Mouse (Mus musculus) urinary bladder, postnatal 25 days (tissue): ENCODE measurements at regions not wholly inside any gene's neighbourhood (a gene's known extent, or its start where the extent isn't known, plus 50 kb on each side); places are given as distances from the start of the nearest gene placed in this dataset.

Experiments
- DNase-seq: peaks from one replicate; pipeline ENCODE4 v3.0.0; 2022; ENCODE audit warnings: low spot score

DNA sequence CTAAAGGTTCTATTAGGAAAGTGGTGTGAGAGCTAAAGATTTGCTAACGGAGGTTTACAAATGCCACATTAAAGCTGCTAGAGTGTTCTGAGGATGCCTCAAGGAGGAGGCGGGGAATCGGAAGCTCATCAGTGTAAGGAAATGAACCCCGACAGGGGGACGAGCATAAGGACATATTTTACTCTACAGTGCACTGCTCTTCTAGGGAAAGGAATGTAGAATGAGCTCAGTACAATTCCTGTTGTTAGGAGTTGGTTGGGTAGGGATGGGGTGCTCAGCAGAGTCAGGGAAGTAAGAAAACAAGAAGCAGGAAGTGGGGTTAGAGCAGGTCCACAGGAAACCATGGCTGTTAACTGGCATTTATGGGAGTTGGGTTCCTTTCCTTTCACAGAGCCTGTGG lies 54.6 kb downstream of the Mex3b start:
- no peak for DNase-seq

DNA sequence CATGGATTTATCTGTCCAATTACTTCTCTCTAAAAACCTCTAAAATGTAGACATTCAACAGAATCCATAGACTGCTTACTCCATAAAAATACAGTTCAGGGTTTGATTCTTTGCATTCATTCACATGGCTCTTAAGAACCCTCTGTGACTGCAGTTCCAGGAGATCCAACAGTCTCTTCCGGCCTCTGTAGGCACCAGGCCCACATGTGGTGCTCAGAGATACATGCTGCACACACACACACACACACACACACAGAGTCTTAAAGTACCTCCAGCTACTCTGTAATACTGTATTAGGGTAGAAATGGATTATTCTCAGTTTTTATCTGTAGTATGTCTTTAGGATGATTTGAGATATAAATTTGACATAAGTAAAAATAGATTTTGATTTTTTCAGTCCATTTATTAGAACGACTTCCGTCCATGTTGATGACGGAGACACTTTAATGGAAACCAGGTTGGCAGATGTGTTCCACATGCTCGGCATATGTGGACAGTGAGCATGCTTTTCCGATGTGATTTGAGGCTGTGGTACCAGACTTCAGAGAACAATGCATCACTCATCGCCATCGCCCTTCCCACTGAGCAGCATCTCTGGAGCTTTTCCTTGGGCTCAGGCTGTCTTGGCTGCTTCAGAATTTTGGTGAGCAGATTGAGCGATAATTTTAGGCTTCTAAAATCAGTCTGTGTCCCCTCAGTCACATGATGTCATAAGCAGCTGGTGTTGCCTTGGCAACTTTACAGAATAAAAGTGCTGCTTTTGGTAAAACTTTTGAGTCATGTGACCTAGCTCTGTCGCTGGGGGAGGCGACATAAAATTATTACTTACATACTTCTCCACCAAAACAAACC lies 56.3 kb downstream of the Mex3b start:
- DNase-seq, result no peak

DNA sequence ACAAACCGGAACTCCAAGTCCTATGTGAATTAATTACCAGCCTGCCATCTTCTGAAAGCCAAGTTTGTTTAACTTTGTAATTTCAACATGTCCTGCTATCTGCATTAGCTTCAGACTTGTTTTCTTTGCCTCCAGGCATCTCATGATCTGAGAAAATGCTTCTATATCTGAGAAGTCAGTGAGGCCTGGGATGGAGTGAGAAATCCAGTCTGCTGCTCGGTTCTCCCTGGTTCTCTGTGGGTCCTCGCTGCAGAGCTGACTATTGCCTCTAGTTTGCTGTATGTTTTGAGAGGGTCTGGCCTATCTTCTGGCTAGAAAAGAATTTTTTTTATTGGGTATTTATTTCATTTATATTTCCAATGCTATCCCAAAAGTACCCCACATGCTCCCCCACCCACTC lies 57.0 kb downstream of the Mex3b start:
- no peak for DNase-seq

DNA sequence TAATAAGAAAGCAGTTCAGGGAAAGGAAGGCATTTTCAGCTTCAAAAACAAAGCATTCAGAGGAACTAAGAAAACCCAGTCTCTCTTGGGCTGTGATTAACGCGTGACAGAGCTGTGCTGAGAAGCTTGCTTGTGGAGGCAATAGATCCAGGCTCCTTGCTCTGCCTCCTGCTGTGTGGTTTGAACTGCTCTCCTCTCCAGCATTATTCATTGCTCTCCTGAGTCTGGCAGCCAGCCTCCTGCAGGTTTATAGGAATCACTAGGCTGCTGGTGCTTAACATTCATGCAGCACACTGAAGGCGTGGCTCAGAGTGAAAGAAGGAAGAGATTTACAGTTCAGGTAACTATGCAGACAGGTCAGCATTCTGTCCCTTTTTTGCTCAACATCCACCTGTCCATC lies 71.2 kb downstream of the Mex3b start:
- DNase-seq, result no peak

DNA sequence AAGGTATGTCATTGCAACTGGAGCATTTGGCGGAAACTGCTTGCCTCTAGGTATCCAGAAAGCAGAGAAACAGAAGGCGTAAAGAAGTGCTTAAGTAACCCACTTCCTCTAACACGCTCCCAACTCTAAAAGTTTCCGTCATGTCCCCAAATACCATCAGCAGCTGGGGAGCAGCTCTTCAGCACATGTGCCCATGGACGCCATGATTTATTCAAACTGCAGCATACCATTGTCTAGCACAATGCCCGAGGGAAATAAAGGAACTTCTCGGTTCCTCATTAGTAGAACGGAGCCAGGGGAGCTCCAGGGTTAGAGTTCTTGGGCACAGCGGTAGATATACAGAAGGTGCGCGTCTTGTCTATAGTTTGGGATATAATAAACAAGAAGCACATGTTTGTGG lies 72.4 kb downstream of the Mex3b start:
- DNase-seq, result no peak

DNA sequence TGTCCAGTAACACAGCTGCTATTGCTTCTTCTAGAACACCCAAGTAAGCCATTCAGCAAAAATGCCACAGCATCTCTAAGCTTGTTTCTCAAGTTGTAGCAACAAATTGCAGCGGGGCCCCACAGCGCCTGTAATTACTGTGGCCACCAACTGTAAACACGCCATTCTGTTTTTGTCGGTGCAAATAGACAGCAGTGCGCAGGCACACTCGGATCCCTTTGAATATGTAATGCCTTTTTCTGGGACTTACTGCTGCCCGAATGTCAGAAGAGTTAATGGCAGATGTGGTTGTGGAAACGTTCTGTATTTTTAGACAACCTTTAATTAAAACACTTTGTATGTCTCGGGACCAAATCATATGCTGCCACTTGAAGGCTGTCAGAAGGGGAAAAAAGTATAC lies 76.2 kb downstream of the Mex3b start:
- DNase-seq, result no peak

DNA sequence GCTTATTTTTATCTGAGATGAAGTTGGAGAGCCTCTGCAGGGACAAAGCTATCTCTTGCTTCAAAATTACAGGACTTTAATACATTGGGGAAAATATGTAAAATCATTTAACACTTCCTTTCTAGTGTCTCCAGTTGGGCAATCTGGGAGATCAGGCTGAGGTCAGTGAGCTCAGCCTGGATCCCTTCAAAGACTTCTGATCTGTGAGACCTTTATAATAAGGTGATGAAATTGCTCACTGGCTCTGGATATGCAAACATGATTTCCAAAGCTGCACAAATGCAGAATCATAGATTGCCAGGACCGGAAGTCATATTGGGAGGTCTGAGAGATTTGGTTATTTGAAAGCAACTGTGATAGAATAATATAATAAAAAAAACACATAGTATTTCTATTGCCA lies 76.7 kb downstream of the Mex3b start:
- DNase-seq, result no peak

DNA sequence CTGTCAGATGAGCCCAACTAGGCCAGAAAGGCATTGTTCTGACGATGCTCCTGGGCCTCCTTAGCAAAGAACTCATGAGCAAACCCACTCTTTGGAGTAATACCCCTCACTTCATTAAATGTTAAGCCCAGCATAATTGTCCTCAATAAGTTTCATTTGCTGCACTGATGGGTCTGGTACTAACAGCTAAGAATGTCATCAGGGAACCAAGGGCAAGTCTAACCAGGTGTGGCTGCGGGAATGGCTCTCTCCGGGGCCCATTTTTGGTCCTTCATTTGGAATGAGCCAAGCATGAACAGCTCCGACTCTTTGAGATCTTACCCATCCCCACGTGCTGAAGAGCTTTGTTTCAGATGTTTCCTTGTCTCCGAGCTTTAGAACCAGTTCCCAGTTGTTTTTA lies 82.2 kb downstream of the Mex3b start:
- DNase-seq, result no peak

DNA sequence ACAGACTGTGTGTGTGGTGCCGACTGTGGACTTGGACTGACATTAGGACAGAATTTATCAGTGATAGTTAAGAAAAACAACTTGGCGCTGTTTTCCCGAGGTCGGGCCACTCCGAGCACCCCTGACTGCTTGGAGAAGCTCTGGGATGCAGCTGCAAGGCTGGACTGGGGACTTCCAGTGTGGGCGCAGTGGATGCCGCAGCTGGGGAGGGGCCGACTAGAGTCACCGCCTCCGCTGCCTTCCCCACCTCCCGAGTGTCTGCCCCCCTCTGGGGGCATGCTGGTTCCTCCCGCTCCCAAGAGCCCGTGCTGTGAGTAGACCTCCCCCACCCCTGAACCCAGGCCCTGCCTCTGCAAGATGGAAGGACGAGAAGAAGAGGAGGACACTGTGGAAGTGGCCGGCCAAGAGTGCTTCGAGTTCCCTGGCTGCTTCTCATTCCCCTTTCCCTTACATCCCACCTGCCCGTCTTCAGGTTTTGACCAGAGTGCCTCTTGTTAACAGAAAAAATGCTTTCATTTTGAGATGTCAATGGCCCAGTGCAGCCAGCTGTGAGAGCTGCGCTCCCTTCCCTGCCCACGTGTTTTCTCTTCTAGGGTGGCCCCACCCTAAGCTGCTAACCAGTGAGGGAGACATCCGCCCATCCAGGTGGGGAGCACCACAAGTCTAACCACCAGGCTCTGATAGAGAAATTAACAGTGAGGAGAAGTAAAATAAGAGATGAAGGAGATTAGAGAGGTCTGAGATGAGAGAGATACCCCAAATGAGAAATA lies 90.3 kb downstream of the Mex3b start:
- DNase-seq, result no peak

DNA sequence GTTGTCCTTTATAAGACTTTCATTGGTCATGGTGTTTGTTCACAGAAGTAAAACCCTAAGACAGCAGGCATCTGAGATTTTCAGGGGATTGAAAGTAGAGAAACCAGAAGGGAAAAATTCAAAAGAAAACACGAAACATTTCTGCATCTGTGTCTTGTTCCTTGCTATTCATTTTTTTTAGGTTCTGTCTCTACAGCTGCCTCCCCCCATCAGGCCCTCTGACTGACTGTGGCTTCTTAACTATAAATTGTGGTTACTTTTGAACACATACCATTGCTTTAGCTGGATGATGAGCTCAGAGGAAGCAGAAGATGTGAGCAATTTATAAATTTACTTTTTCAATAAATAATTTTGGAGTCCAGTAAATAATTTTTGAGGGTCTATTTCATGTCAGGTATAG lies 103.5 kb downstream of the Mex3b start:
- DNase-seq, result no peak

DNA sequence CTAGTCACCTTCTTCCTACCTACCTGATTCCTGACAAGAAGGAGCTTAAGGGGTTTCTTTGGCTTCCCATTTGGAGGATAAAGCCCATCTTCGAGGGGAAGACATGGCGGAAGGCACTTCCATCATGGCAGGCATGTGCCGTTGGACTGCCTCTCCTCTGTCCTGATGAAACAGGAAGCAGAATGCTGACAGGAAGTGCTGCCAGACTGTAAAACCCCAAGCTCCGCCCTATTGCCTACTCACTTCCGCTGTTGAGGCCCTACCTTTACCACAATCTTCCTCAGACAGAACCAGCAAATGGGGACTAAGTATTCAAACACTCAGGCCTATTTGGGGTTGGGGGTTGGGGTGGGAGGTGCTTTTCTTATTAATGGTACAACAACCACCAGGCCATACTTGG lies 104.1 kb downstream of the Mex3b start:
- DNase-seq, result no peak

DNA sequence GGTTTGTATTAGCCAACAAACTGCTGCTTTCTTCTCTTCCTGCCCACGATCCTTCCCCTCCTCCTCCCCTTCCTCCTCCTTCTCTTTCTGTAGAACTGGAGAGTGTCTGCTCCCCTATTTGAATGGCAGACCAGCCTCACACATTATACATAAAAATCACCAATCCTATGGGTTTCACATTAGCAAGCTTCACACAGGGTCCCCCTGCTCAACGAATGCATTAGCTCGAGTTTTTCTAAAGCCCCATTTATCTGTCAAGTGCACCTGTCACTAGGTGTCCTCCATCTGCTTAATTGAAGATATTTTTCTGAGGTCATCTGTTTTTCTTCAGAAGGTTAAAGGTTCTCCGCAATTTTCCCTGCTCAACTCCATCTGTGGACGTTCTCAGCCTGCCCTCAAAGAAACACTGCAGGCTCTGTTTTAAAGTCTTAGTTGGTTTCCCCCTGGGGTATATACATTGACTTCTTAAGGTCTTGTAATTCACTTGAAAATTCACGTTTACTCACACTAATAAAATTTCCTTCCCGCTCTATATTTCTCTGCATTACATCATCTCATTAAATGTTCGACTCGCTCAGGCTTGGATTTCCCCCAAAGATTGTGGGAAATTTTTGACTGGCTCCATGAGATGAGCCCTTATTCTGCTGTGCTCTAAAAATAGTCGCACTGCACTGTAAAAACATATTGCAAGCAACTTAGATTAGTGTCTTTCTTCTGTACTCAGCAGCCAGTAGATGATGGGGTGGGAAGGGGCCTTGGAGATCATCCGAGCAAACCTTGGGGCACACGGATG lies 105.3 kb downstream of the Mex3b start:
- no peak for DNase-seq

DNA sequence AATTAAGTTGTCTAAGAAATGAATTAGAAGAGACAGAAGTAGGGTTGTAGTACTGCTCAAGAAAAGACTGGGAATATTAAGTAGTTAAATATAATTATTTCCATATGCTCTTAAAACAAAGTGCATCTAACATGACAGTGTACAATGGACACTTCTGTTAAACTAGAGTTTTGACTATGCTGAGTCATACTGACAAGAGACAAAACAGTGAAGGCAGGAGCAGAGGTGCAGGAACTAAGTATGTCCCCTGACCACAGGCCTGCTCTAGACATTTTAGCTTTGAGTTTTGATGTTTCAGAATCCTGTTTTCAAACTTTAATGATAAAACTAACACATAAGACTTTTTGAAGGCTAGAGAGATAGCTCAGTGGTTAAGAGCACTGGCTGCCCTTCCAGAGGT lies 123.6 kb downstream of the Mex3b start:
- no peak for DNase-seq

DNA sequence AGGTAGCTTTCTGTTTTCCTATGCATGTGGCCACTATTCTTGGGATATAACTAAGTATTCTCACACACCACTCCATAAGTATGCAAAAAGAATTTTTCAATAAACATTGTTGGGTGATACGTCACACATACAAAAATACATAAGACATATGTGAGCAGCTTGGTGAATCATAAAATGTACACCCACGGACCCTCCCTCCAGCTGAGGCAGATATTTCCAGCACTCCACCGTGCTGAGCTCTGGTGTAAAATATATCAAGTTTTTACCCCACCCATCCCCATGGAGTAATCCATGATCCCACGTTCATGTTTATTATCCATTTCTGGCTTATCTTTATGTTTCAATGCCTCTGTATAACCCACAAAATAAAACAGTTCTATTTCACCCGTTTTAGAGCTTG lies 126.0 kb downstream of the Mex3b start:
- DNase-seq, result no peak

DNA sequence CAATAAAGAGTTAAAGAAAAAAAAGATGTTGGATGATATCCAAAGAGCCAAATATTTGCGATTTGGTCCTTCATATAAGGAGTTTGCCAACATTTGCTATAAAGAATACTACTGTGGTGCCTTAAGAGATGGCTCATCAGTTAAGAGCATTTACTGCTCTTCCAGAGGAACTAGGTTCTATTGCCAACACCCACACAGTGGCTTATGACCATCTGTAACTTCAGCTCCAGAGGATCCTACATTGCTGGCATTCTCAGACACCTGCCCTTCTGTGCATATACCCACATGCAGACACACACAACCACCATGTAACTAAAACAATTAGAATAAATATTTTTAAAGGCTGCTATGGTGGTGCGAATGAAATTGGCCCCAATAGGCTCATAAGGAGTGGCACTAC lies 131.7 kb downstream of the Mex3b start:
- DNase-seq, result no peak

DNA sequence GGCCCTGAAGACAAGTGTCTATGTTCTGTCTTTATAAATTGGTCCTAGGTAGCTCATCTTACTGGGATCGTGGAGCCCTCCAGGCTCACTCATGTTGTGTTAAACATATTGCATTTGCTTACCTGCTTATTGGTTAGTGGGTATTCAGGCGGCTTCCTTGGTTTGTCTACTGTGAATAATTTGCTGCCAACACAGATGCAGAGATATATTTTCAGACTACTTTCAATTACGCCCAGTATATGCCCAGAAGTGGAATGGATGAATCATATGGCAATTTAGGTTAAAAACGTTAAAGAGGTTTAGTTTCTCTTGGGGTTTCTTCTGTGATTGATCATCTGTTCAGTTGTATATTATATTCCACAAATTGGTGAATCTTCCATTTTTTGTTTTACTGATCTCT lies 140.4 kb downstream of the Mex3b start:
- DNase-seq, result no peak

DNA sequence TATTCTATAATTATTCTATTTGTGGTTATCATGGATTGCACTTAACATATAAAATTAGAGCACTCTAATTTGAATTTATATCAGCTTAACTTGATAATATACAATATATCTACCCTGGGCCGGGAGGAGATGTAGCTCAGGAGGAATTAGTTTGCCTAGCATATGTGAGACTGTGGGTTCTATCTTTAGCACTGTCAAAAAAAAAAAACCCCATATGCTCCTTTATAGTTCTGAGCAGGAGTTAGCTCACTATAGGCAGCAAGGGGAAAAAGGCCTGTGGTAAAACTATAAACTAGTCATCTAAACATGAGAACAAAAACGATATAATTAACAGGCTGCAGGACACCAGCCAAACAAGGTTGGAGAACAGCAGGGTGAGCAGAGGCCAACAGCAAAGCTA lies 145.0 kb downstream of the Mex3b start:
- DNase-seq, result no peak

DNA sequence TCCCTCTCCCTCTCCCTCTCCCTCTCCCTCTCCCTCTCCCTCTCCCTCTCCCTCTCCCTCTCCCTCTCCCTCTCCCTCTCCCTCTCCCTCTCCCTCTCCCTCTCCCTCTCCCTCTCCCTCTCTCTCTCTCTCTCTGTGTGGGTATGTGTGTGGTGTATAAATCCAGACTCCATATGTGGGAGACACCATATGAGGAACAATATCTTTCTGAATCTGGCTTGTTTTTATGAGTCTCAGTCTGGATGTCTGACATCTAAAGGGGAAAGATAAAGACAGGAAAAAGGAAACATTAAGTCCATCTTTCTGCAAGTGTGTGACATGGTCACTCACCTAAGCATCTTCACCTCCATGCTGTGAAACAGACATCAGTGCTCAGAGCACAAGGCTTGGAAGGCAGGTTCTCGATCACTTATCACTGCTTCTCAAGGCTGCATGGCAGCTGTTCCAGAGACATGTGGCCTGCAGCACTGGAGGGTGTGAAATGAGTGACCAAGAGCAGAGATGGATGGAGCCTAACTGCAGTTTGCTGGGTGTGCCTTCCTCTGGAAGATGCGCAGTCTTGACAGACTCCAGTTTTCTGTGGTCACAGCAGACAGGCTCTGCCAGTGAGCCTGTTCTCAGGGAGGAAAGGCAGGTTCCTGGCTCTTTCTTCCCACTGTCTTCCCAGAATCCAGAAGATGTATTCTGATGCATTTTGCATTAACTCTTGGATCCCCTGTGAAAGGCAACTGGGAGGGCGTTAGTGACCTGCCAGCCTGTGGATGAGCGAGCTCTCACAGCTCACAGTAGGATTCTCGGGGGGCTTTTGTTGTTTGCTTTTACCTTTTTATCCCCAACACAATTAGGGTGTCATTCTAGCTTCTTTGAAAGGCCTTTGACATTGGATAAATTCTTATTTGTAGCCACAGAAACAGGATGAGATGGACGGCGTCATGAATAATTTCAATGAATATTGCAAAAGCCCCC lies 147.9 kb downstream of the Mex3b start:
- no peak for DNase-seq

DNA sequence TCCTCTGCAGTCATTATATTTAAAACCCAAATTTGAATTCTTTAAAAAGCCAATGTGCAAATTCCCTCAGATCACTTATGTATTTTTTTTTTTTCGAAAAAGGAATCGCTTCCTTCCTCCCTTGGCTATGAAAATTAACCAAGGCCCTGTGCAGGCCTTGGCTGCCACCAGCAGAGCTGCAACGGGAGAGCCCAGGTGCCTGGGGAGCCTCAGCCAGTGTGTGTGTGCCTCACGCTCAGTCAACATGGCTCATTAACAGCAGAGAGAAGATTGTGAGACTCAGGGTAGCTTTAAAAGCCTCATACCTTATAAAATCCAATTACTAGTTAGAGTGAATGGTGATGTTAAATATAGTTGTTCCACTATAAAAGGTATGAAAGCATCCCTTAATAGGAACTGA lies 148.6 kb downstream of the Mex3b start:
- no peak for DNase-seq

DNA sequence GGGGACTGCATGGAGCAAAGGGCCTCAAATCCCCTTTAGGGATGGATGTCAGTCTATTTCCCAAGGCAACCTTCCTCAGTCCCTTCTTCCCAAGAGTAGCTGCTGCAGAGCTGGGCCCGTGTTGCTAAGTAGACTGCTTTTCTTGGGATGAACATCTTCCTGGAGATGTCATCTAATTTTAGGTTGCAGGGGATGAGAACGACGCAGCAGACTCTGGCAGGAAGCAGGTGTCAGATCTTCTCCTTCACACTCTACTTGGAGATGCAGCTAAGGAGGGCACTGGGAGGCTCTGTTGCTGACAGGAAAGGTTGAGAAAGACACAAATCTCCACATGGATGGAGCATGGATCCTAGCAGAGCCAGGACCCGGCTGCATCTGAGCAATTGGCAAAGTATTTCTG lies 149.4 kb downstream of the Mex3b start:
- no peak for DNase-seq

DNA sequence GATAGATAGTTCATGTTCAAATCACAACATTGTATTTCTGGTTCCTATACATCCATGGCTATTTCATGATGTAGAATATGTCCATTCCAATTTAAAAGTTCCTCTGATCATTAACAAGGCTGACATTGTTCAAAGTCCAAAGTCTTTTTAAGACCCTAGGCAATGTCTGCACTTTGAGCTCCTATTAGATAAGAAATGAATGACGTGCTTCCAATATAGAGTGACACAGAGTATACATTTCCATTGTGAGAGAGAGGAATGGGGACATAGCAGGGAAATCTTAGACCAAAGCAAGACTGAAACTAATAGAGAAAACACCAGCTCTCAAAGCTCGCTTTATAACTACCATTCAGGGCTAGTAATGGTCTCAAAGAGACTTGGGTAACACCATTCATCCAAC lies 153.5 kb downstream of the Mex3b start:
- no peak for DNase-seq

DNA sequence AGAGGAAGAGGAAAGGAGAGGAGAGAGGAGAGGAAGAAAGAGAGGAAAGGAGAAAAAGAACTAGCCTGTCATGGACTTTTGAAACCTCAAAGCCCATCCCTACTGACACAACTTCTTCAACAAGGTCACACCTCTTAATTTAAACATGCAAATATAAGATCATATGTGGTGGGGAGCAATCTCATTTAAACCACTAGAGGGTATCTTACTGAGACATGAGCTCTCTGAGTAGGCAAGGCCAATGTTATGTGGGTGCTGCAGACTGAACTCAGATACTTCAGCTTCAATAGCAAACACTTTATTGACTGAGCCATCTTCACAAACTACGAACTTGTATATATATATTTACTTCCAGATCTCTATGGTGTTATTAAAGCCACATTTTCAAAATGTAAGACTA lies 156.9 kb downstream of the Mex3b start:
- DNase-seq, result no peak
